Mouse (Mus musculus): Measurements from ENCODE around the gene Iqcd. TPM values are rescaled to one million over a fixed set of nuclear protein-coding genes. Genes with fewer than 3 reads are reported as not detected.

The Iqcd gene
- total RNA-seq, 2 experiments from 2014 or later = 0.52 to 2.4 TPM

DNA sequence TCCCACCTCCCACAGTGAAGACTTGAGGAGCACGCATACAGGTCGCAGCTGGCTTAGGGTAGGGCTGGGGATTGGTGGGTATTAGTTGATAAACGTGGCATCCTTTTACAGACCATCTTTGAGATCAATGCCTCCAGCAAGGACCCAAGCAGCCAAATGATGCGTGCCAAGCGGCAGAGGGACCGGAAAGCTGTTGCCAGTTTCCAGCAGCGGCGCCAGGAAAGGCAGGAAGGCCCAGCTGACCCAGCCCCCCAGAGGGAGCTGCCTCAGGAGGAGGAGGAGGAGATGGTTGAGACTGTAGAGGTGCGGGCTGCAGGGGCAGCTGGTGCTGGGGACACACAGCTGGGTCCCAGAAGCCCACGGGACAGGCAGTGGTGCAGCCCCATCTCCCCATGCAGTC lies 35.6 kb downstream of the Iqcd start:
- DNase-seq (ENCODE audit: low spot score in 2 of 2) = no peak

DNA sequence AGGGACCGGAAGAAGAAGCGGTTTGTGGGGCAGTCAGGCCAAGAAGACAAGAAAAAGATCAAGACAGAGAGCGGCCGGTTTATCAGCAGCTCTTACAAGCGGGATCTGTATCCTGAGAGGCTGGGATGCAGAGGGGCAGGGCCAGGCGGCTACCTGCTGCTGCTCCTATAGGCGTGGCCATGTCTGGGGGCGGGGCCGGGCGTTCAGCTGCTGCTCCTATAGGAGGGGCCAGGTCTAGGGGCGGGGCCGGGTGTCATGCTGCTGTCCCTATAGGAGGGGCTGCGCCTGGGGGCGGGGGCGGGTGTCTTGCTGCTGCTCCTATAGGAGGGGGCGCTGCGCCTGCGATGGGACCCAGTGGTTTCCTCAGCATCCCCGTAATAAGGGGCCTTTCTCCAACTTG lies 37.6 kb downstream of the Iqcd start:
- DNase-seq (ENCODE audit: low spot score in 2 of 2) = no peak

DNA sequence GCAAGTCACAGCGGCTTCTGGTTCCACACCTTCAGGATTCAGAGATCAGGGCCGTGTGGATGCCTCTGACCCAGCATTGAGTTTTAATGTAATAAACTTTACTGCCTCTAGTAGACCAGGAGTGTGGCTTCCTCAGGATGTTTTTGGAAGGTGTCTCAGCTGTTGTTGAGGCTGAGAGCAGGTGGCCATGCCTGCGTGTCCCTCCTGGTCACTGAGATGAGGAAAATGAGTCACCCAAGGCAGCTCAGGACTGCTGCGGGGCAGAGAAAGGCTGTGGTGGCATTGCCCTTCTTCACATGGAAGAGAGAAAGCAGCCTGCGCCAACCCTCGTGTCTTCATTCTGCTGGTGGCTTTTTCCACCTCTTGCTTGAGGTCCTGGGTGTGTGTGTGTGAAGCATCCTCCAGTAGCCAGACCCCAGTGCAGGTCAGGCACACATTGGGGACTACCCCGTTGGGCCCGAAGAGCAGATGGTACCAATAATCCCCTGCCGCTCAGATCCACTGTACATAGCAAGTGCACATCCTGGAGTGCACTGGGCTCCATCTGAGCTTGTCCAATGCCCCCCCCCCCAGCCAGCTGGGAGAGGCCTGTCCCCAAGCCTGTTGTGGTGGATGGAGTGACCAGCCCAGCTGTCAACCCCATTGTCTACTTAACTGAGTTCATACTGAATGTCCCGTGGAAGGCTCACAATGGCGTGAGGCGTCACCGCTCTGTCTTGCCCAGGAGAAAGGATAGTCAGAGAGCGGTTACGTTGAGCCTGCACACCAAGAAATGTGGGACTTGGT lies 38.9 kb downstream of the Iqcd start:
- no peak for DNase-seq (ENCODE audit: low spot score in 2 of 2)

DNA sequence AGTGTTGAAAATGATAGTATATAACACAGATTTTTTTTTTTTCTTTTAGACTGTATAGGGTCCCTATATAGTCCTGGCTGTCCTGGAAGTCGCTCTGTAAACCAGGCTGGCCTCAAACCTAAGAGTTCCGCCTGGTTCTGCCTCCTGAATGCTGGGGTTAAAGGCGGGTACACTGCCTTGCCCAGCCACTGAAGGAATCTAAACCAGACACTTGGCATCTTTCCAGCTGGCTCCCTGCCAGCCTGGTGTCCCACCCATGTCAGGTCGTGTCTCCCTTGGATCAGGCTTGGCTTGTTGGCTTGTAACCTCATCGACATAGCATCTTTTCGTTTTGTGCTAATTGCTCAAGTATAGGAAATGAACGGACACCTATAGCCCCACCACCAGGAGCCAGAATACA lies 39.8 kb downstream of the Iqcd start:
- DNase-seq (ENCODE audit: low spot score in 2 of 2) = no peak

DNA sequence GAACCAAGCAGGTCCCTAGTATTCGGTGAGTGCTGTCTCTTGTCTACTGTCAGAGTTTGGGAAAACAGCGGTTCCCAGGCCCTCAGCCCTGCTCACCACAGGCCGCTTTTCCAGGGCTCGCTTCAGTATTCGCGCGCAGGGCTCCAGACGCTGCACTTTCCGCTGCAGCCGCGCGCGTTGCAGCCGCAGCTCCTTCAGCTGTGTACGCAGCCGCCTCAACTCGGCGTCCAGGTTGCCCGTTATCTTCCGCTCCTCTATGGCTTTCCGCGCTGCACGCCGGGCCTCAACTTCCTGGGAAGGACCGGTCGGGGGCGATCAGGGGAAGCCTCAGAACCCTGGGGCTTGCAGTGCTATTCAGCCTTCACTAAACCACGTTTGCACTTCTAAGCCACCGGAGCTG lies 42.3 kb downstream of the Iqcd start:
- no peak for DNase-seq (ENCODE audit: low spot score in 2 of 2)

DNA sequence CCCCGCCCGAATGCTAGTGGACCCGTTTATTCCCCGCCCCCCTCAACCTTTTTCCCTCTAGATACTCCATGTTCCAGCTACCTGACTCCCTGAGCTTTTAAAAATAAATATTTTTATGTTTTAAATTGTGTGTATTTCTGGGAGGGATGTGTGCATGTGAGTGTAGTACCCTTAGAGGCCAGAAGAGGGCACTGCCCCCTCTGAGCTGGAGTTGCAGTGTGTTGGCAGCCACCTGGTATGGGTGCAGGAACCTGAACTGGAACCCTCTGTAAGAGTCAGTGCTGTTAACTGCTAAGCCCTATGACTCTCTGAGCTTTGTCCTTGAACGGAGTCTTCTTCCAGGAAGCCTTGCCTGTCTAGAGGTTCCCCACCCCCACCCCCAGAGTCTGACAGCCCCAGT lies 43.1 kb downstream of the Iqcd start:
- DNase-seq (ENCODE audit: low spot score in 2 of 2) = no peak

DNA sequence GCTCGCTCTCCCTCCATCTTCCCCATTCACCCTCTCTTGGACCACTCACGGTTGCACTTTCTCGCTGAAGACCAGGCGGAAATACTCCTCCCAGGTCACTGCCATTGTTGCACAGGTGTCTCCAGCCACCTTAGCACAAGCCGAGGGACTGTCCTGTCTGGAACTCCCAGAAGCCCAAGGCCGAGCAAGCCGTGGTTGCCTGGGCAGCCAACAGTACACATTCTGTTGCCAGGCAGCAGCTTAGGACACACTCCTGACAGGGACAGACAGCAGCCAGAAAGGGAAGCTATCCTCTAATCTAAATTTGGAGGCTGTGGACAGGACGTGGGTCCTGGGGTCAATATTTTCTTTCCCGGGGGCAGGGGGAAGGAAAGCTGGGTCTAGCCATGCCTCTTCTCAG lies 45.3 kb downstream of the Iqcd start, which contains the start of gene Cfap73:
TSS of gene Cfap73 (minus strand) at position 105 of the 400 bp plus-strand sequence.
- DNase-seq (ENCODE audit: low spot score in 2 of 2) = no peak

DNA sequence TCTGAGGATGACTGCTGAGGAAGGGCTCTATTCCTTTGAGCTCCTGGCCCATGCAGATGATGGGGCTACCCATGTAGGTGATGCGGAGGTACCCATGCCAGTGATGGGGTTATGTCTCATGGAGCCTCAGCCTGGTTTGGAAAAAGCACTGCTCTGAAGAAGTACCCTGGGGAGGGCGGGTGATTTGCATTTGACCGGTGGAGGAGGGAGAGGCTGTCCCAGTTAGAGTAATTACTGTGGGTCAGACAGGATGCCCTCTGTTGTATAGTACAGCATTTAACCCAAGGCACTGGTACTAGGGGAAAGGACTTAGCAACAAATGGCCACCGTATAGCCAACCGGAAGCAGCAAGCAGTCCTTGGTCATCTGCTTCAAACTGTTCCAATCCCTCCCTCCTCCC lies 46.0 kb downstream of the Iqcd start:
- no peak for DNase-seq (ENCODE audit: low spot score in 2 of 2)

DNA sequence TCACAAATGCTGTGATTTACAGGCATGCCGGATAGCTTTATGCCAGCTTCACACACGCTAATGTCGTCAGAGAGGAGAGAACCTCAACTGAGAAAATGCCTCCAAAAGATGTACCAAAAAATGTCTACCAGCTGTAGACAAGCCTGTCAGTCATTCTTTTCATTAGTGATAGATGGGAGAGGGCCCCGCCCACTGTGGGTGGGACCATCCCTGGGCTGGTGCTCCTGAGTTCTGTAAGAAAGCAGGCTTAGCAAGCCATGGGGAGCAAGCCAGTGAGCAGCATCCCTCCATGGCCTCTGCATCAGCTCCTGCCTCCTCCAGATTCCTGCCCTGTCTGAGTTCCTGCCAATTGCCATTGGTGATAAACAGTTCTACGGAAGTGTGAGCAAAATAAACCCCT lies 46.8 kb downstream of the Iqcd start:
- no peak for DNase-seq (ENCODE audit: low spot score in 2 of 2)

DNA sequence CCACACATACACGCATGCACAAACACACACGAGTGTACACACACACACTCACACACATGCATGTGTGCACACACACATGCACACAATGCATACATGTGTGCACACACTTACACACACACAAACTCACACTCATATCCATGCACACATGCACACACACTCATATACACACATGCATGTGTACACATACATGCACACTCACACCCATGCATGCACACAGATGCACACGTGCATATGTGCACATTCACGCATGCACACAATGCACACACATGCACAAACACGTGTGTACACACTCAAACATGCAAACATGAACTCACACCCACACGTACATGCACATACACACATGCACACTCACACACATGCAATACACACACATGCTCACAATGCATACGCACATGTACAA lies 51.3 kb downstream of the Iqcd start:
- no peak for DNase-seq (ENCODE audit: low spot score in 2 of 2)

DNA sequence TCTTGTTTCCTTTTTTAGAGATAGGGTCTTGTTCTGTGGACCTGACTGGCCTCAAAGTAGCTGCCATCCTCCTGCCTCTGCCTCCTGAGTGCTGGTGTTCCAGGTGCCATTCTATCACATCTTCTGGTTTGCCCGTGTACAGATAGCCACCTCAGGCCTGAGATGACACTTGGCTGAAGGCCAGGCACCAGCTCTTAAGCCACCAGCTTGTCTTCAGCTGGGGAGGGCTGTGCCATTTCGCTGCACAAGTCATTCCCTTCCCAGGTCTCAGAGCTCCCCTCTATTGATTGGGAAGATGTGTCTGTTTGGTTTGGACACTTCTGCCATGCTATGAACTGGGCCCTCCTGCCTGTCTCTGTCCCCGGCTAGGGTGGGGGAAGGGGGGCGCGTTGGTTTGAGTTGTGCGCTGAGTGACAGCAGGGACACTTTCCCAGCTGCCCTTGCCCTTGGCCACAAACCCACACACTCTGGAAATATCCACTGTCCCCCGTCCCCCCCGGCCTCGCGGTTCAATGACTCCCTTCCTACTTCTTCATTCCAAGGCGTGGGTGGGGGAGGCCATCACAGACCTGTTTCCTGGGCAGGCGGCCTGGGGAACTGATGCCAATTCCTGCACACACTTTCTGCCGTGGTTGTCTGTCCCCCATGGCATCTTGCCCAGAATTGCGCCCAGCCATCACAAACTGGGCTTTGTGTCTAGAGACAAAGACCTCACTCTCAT lies 54.7 kb downstream of the Iqcd start:
- DNase-seq (ENCODE audit: low spot score in 2 of 2) = no peak

DNA sequence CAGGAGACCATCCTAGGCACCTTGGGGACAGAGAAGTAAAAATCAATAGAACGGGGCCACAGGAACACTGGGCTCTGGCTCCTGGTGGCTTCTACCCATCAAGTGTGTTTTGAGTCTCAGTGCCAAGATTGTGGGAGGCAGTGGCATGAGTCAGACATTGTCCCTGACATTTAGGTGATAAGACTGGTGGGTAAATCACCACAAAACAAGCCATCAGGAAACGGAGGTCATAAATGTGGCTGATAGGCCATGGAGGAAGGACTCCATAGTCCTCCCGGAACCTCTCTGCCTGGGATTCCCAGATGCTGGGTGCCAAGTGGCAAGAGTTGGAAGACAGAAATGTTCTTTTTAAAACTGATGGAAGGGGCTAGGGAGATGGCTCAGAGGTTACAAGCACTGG lies 55.4 kb downstream of the Iqcd start:
- no peak for DNase-seq (ENCODE audit: low spot score in 2 of 2)

DNA sequence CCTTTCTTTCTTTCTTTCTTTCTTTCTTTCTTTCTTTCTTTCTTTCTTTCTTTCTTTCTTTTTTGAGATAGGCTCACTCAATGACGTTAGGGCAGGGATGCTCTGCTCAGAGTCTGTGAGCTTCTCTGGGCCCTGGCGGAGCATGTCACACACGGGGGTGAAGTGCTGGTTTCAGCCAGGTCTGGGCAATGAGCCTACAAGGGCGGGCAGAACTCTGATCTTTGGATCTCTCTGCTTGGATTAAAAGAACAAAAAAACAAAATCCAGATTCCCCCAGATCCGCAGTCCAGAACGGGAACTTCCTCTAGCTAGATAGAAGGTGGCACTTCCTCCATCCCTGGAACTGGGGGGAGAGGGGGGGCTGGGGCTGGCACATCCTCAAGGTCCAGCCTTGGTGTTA lies 57.0 kb downstream of the Iqcd start:
- DNase-seq (ENCODE audit: low spot score in 2 of 2) = no peak

DNA sequence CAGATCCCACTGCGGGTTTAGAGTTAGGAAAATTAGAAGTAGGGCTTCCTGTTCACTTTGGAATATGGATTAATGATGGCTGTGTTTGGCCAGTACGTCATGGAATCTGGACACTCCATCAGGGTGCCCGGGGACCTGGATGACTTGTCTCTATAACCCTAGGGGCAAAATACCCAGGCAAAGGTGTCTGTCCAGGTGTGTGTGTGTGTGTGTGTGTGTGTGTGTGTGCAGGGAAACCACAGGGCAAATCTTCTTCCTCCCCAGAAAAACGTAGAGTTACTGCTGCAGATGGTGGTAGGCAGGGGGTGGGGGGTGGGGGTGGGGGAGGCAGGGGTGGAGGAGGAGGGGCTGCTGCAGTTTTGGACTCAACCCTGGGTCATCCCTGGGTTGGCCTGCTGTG lies 58.5 kb downstream of the Iqcd start:
- no peak for DNase-seq (ENCODE audit: low spot score in 2 of 2)

DNA sequence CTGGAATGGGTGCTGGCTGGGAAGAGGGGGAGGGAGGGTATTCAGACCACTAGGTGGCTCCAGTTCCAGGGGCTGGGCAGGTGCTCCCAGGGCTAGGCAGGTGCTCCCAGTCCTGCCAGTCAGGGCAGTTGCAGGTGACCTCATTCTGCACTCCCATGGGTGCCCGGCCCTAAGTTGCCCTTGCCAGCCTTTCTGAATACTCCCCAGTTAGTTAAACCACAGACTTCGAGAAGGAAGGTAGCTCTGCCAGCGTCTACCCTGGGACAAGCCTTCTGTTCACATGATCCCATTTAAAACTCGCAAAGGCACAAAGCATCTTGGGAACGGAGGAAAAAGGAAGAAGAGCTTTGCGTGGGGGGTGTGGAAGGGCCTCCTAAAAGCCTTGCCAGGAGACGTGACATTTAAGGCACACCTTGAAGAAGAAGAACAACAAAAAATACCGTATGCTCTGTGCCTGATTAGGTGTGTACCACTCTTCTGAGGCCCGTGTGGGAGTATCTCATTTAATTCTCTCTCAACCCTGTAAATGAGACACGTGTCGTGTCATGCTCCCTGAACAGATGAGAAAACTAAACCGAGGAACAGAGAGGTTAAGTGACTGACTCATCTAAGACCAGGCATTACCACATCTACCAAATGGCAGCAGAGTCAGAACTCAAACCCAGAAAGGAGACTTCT lies 59.1 kb downstream of the Iqcd start:
- DNase-seq (ENCODE audit: low spot score in 2 of 2) = no peak

DNA sequence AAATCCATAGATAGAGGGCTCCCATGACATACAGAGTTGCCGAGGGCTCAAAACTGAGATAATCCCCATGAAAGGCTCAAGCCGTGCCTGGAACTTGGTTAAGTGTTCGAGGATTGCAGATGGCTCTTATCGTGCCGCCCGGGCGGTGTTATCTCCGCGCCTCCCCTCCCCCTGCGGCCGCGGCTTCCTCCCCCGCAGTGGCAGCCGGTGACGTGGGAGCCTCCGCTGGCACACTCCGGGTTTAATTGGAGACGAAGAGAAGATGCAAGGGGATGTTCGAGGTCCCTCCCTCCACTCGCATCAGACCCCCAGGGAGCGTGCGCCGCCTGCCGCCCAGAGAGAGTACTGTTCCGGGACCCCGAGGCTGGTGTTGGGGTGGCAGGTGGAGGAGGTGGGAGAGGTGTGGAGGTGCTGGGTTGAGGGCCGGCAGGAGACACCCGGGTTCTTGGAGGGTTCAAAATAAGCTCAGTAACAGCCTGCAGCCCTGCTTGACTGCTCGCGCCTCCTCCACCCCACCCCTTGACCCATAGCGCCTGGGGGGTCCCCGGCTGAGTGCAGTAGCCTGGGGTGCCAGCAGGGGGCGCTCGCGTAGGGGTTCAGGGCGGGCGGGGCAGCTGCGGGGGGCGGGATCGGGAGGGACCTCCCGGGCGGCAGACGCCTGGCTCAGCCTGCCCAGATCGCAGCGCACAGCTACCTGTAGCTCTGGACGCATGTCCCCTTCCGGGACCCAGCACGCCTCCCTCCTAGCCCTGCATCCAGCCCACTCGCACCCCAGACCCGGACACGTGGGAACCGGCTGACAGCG lies 60.0 kb downstream of the Iqcd start, which contains the start of gene Rasal1:
TSS of gene Rasal1 (plus strand) at position 244 of the 805 bp plus-strand sequence.
- peak; percentile 77 to 81 for DNase-seq (ENCODE audit: low spot score in 2 of 2)

DNA sequence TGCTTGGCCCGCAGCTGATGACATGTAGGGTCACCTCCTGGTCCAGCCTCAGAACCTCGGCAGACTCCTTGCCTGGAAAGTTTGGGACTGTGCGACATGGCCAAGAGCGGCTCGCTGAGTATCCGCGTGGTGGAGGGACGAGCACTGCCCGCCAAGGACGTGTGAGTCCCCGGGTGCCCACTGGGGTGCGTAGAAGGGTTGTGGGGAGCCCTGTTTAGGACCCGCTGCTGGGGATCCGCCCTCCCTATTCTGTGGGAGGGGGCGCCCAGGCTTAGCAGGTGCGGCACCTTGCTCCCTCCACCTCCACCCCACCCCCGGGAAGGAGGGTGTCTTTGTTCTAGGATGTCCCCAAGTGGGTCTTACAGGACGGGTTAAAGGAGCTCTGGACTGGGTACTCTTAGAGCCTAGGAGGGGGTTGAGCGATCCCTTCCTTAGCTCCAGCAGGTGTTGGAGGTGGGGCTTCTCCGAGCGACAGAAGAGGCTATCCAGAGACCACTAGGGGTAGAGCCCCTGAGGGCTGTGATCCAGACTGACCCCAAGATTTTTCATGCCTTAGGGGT lies 60.6 kb downstream of the Iqcd start:
- DNase-seq (ENCODE audit: low spot score in 2 of 2) = no peak

DNA sequence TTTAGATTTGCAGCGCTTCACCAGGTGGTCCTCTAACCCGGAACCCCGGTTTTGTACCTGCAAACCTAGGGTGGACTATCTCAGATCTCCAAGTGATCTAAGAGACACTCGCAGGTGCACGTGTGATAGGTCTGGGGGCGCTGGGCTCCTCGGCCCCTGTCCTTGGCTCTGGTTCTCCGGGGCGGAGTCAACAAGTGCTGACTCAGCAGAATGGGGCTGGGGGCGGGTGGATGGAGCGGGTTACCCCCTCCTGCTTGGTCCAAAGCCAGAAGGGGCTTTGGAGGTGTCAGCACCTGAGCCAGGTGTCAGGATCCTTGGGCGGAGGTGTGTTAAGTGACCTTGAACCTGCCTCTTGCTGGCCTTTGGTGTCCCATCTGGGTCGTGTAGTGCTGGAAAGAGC lies 61.1 kb downstream of the Iqcd start:
- DNase-seq (ENCODE audit: low spot score in 2 of 2) = no peak

DNA sequence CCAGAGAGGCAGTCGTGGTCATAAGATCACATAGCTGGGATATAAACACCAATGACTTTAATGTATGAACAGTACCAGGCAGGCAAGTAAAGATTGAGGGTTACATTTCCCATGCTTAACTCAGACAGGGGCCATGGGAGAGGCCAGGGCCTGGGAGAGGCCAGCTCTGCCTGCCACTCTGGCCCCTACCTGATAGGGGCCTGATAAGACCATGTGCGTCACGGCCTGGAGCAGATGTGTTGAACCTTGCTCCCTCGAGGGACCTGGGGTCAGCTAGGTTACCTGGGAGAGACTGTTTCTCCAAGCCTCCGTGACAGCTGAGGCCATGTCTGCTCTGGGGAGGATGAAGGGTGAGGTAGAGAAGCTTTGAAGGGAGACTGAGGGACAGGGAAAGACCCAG lies 62.4 kb downstream of the Iqcd start:
- DNase-seq (ENCODE audit: low spot score in 2 of 2) = no peak

DNA sequence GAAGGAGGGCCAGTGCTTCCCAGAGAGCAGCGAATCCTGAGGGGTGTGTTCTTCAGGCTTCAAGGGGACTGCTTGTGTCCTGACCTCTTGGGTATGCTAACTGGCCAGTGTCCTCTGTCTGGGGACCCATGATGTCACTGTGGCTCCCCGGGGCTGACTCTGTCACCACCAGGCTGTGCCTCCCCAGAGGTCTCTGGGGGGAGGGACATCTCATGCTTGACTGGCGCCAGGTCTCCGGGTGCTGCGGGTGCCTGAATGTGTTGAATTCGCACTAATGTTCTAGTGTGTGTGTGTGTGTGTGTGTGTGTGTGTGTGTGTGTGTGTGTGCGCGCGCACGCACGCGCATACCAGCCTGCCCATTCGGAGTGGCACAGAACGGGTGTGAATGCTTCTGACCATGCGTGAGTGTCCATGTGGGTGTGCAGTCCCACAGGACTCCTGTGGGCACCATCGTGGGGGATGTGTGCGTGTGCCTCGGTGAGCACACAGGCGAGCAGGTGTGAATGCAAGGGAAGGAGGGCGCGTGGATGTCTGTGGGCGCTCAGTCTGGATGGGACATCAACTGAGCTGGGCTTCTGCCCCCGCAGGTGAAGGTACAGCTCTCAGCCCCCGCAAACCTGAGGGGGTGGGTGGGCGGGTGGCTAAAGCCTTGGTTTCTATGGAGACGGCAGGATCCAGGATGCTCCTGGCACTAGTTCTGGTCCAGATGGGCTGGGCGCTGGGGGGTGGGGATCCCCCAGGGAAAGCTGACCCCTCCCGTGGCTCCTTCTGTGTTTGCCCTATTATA lies 64.3 kb downstream of the Iqcd start:
- DNase-seq (ENCODE audit: low spot score in 2 of 2) = no peak

All from layer of hippocampus, postnatal 14 days (tissue).